Mouse (Mus musculus): ENCODE measurements around the gene Klhl7. TPM values are rescaled to one million over a fixed set of nuclear protein-coding genes. Genes with fewer than 3 reads are reported as not detected.

The Klhl7 gene
- polyA plus RNA-seq, 1 experiment from 2014 or later: 46.4 TPM

DNA sequence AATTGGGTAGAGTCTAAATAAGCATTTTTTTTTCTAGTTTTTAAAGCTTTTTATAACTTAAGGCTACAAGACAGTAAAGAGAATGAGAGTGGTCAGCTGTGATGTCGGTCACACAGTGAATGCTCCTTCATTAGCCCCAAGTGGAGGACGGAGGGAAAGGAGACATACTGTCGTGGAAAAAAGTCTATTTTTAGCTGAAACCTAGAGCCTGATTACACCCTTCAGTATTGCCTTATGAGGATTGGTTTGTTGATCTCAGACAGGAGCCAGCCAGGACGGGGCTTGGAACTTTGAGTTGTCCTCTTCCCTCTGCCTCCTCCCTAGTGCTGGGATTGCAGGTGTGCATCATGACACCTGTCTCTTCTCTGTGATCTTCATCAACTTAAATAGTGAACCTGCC lies 26.6 kb downstream of the Klhl7 start:
- H3K9me3 ChIP-seq (ENCODE audit: control insufficient read depth, low read length): no peaks in the 10 kb centered on the region
- H3K9ac ChIP-seq (ENCODE audit: low read depth, low read length): no peak overlapping the region
- WGBS: 83% methylated on average over 4 of the region's 4 CpGs
- H3K4me2 ChIP-seq (replicated peaks; ENCODE audit: low read depth, low read length): no peak overlapping the region
- no peaks in the 10 kb centered on the region for H3K4me1 ChIP-seq (ENCODE audit: control insufficient read depth, insufficient read depth, low read length)
- no peaks in the 10 kb centered on the region for H3K36me3 ChIP-seq (ENCODE audit: control insufficient read depth, insufficient read depth, low read length)
- no peaks in the 10 kb centered on the region for H3K27me3 ChIP-seq (ENCODE audit: control insufficient read depth, insufficient read depth, low read length)
- H3K27ac ChIP-seq (ENCODE audit: low read depth, low read length): no peak overlapping the region
- ATAC-seq (ENCODE audit: low FRiP score, low TSS enrichment): no peak
- no peak overlapping the region for H3K4me3 ChIP-seq (ENCODE audit: low read length)

DNA sequence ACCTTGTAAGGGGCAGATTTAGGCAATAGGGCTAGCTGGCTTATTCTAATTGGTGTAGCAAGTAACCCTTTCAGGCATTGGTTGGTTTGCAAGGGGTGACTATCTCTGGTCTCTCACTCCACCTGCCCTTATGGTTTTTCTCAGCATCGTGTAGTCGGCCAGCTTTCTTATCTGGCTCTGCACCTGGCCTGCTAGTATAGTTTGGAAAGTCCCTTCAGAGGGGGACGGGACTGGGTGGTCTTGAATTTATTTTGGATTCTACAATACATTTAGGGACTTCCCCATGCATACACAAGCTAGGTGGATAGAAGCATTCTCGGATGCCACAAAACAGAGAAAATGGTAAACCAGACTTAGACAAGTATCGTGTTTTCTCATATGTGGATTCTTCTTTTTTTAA lies 46.6 kb downstream of the Klhl7 start:
- no peaks in the 10 kb centered on the region for H3K4me1 ChIP-seq (ENCODE audit: control insufficient read depth, insufficient read depth, low read length)
- ATAC-seq (ENCODE audit: low FRiP score, low TSS enrichment): no peak
- no peak overlapping the region for H3K27ac ChIP-seq (ENCODE audit: low read depth, low read length)
- peaks cover 47% of the 10 kb centered on the region for H3K36me3 ChIP-seq (ENCODE audit: control insufficient read depth, insufficient read depth, low read length)
- 94% methylated on average over 5 of the region's 5 CpGs for WGBS
- H3K9ac ChIP-seq (ENCODE audit: low read depth, low read length): no peak overlapping the region
- H3K4me2 ChIP-seq (replicated peaks; ENCODE audit: low read depth, low read length): no peak overlapping the region
- H3K9me3 ChIP-seq (ENCODE audit: control insufficient read depth, low read length): no peaks in the 10 kb centered on the region
- no peak overlapping the region for H3K4me3 ChIP-seq (ENCODE audit: low read length)
- no peaks in the 10 kb centered on the region for H3K27me3 ChIP-seq (ENCODE audit: control insufficient read depth, insufficient read depth, low read length)

DNA sequence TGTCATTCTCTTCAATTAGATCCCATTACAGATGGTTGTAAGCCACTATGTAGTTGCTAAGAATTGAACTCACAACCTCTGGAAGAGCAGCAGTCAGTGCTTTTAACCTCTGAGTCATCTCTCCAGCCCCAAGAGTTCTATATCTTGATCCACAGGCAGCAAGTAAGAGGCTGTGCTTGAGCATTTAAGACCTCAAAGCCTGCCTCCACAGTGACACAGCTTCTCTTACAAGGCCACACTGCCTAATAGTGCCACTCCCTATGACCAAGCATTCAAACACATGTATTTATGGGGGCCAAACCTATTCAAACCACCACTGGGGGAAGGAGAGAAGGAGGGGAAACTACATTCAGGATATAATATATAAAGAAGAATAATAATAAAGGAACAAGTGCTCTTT lies 51.8 kb downstream of the Klhl7 start:
- Histone ChIP-seq H3K36me3 (ENCODE audit: control insufficient read depth, insufficient read depth, low read length) (peaks cover 17% of the 10 kb centered on the region; the same call in 1 of the 2 replicates), H3K9ac (ENCODE audit: low read depth, low read length) (no peak overlapping the region), H3K27me3 (ENCODE audit: control insufficient read depth, insufficient read depth, low read length) (no peaks in the 10 kb centered on the region), H3K27ac (ENCODE audit: low read depth, low read length) (no peak overlapping the region), H3K9me3 (ENCODE audit: control insufficient read depth, low read length) (no peaks in the 10 kb centered on the region), H3K4me2 (replicated peaks; ENCODE audit: low read depth, low read length) (no peak overlapping the region), H3K4me1 (ENCODE audit: control insufficient read depth, insufficient read depth, low read length) (no peaks in the 10 kb centered on the region), H3K4me3 (ENCODE audit: low read length) (no peak overlapping the region)
- no peak for ATAC-seq (ENCODE audit: low FRiP score, low TSS enrichment)

DNA sequence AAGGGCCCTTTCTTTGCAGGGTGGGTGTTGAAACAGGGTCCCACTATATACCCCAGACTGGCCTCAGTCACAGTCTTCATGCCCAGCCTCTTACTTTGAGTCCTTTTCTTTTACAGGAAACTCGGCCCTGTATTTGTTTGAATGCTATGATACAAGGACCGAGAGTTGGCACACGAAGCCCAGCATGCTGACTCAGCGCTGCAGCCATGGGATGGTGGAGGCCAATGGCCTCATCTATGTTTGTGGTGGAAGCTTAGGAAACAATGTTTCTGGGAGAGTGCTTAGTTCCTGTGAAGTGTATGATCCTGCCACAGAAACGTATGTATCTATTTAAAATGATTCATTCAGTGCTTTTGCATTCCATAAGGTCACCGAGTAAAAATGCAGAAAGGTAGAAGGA lies 56.4 kb downstream of the Klhl7 start:
- ATAC-seq (ENCODE audit: low FRiP score, low TSS enrichment): no peak
- Histone ChIP-seq H3K27me3 (ENCODE audit: control insufficient read depth, insufficient read depth, low read length) (no peaks in the 10 kb centered on the region), H3K4me1 (ENCODE audit: control insufficient read depth, insufficient read depth, low read length) (no peaks in the 10 kb centered on the region), H3K4me2 (replicated peaks; ENCODE audit: low read depth, low read length) (no peak overlapping the region), H3K27ac (ENCODE audit: low read depth, low read length) (no peak overlapping the region), H3K4me3 (ENCODE audit: low read length) (no peak overlapping the region), H3K36me3 (ENCODE audit: control insufficient read depth, insufficient read depth, low read length) (peaks cover 17% of the 10 kb centered on the region; the same call in 1 of the 2 replicates), H3K9ac (ENCODE audit: low read depth, low read length) (no peak overlapping the region), H3K9me3 (ENCODE audit: control insufficient read depth, low read length) (no peaks in the 10 kb centered on the region)
- 92% methylated on average over 6 of the region's 6 CpGs for WGBS

DNA sequence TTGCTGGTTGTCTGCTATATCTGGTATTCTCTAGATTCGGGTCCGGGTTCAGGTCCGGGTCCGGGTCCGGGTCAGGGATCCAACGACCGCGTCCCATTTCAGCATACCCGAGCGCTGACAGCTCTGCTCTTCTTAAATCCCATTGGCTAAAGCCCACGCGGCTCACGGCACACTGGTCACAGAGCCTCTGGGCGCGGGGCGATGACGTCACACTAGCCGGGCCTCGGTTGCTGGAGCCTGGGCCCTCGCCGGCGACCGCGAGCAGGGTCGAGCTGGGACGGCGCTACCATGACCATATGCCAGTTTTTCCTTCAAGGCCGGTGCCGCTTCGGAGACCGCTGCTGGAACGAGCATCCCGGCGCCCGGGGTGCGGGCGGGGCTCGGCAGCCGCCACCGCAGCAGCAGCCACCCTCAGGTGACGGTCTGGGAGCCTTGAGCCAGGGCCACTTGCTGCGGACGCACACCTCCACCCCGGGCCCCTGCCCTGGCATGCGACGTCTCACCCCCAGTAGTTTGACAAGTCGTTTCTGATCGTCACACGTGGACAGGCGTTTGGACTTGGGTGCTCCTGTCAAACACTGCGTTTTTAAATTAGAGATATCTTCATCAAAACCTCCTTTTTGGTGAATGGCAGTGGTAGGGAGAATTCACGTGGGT lies 64.5 kb downstream of the Klhl7 start, which contains the start of gene Nupl2:
Nupl2 (plus strand) TSS at position 175 of the 657 bp plus-strand sequence.
- Histone ChIP-seq H3K4me3 (ENCODE audit: low read length) (peak within 1 kb of the TSS; percentile 89), H3K4me2 (replicated peaks; ENCODE audit: low read depth, low read length) (peak within 1 kb of the TSS; percentile 79), H3K9me3 (ENCODE audit: control insufficient read depth, low read length) (no peaks in the 10 kb centered on the region), H3K27ac (ENCODE audit: low read depth, low read length) (peak within 1 kb of the TSS; percentile 37; the same call in 1 of the 2 replicates), H3K36me3 (ENCODE audit: control insufficient read depth, insufficient read depth, low read length) (peaks cover 9% of the 10 kb centered on the region), H3K27me3 (ENCODE audit: control insufficient read depth, insufficient read depth, low read length) (no peaks in the 10 kb centered on the region), H3K4me1 (ENCODE audit: control insufficient read depth, insufficient read depth, low read length) (peaks cover 4% of the 10 kb centered on the region; the same call in 1 of the 2 replicates), H3K9ac (ENCODE audit: low read depth, low read length) (peak within 1 kb of the TSS; percentile 93)
- under 1% methylated on average over 52 of the region's 52 CpGs for WGBS
- ATAC-seq (ENCODE audit: low FRiP score, low TSS enrichment): peak; percentile 98

DNA sequence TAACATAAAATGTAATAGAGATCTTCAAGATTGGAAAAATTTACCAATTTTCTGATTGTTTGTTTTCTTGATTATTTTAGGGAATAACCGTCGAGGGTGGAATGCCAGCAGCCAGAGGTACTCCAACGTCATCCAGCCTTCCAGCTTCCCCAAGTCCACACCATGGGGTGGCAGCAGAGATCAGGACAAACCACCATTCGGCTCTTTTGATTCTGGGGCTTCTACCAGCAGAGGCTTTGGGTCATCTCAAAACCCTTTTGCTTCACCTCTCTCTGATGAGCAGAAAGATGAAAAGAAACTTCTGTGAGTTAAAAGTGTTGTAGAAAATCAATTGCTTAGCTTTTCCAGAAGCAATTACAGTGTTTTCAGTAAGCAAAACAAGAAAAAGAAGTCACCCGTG lies 66.9 kb downstream of the Klhl7 start:
- Histone ChIP-seq H3K9ac (ENCODE audit: low read depth, low read length) (no peak overlapping the region), H3K4me1 (ENCODE audit: control insufficient read depth, insufficient read depth, low read length) (peaks cover 4% of the 10 kb centered on the region; the same call in 1 of the 2 replicates), H3K27me3 (ENCODE audit: control insufficient read depth, insufficient read depth, low read length) (no peaks in the 10 kb centered on the region), H3K4me2 (replicated peaks; ENCODE audit: low read depth, low read length) (no peak overlapping the region), H3K9me3 (ENCODE audit: control insufficient read depth, low read length) (no peaks in the 10 kb centered on the region), H3K4me3 (ENCODE audit: low read length) (no peak overlapping the region), H3K27ac (ENCODE audit: low read depth, low read length) (no peak overlapping the region), H3K36me3 (ENCODE audit: control insufficient read depth, insufficient read depth, low read length) (peaks cover 14% of the 10 kb centered on the region)
- WGBS: 57% methylated on average over 5 of the region's 5 CpGs
- ATAC-seq (ENCODE audit: low FRiP score, low TSS enrichment): no peak

DNA sequence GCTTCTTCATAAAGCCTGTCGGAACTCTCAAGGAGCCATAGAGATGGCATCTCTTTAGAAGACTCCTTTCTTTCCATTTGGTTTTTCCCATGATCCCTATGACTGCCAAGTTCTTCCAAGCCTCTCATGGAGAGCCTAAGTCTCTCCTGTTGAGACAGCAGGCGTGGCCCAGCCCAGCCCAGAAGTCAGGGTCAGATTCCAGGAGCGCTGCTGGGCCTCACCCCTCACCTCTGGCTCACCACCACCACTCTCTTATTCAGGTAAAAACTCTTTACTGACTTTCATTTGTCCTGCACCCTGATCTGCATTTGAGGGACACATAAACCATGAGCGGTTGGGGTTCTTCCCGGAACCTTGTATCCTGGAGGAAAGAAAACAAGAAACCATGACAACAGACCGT lies 69.5 kb downstream of the Klhl7 start:
- no peaks in the 10 kb centered on the region for H3K27me3 ChIP-seq (ENCODE audit: control insufficient read depth, insufficient read depth, low read length)
- no peak overlapping the region for H3K4me3 ChIP-seq (ENCODE audit: low read length)
- no peak overlapping the region for H3K27ac ChIP-seq (ENCODE audit: low read depth, low read length)
- H3K4me1 ChIP-seq (ENCODE audit: control insufficient read depth, insufficient read depth, low read length): peaks cover 4% of the 10 kb centered on the region; the same call in 1 of the 2 replicates
- H3K4me2 ChIP-seq (replicated peaks; ENCODE audit: low read depth, low read length): no peak overlapping the region
- no peak overlapping the region for H3K9ac ChIP-seq (ENCODE audit: low read depth, low read length)
- 95% methylated on average over 6 of the region's 6 CpGs for WGBS
- no peak for ATAC-seq (ENCODE audit: low FRiP score, low TSS enrichment)
- H3K9me3 ChIP-seq (ENCODE audit: control insufficient read depth, low read length): no peaks in the 10 kb centered on the region
- peaks cover 21% of the 10 kb centered on the region for H3K36me3 ChIP-seq (ENCODE audit: control insufficient read depth, insufficient read depth, low read length)

DNA sequence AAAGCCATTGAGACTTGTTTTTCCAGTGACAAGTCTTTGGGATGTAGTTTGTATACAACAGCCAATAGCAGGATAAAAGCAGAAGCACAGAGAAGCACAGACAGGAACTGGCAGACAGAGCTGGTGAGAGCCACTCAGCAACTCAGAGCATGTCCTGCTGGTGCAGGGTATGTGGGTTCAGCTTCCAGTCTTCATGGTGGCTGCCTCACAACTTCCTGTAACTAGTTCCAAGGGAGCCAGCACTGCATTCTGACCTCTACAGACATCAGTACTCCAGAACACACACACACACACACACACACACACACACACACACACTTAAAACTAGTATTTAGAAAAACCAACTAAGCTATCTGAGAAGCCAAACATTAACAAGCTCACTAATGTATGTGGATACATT lies 71.7 kb downstream of the Klhl7 start:
- Histone ChIP-seq H3K36me3 (ENCODE audit: control insufficient read depth, insufficient read depth, low read length) (peaks cover 21% of the 10 kb centered on the region), H3K9me3 (ENCODE audit: control insufficient read depth, low read length) (no peaks in the 10 kb centered on the region), H3K4me2 (replicated peaks; ENCODE audit: low read depth, low read length) (no peak overlapping the region), H3K4me1 (ENCODE audit: control insufficient read depth, insufficient read depth, low read length) (no peaks in the 10 kb centered on the region), H3K27ac (ENCODE audit: low read depth, low read length) (no peak overlapping the region), H3K27me3 (ENCODE audit: control insufficient read depth, insufficient read depth, low read length) (no peaks in the 10 kb centered on the region), H3K4me3 (ENCODE audit: low read length) (no peak overlapping the region), H3K9ac (ENCODE audit: low read depth, low read length) (no peak overlapping the region)
- ATAC-seq (ENCODE audit: low FRiP score, low TSS enrichment): no peak

DNA sequence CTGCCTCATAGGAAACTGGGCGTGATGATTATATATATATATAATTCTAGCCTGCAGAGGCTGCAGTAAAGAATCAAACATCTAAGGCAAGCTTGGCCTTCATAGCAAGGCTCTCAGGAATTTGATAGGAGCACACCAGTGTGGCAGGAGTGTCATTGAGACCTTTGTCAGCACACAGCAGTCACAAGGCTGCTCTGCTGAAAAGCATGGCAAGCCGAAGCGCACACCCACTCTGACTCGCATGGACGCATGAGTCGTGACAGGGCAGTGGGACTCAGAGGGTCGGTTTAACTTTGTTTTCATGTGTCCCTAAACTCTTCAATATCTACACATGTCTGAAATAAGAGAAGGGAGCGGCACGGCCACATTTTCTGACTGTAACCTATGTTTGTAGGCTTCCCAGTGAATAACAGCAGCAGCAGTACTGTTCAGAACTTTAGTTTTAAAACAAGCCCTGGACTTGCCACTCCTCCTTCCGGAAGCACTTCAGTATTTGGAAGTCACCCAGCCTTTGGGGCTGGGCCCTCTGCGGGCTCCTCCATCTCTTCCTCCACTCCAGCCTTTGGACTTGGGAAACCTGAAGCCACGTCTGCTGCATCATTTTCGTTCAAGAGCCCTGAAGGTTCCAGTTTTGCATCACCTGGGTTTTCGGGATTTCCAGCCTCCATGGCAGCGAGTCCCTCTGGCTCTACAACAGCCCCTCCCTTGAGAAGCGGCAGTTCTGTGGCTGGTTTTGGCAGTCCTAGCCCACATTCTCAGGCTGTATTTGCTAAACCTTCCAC lies 81.3 kb downstream of the Klhl7 start:
- ATAC-seq (ENCODE audit: low FRiP score, low TSS enrichment): no peak
- Histone ChIP-seq H3K4me3 (ENCODE audit: low read length) (no peak overlapping the region), H3K9me3 (ENCODE audit: control insufficient read depth, low read length) (peaks cover 4% of the 10 kb centered on the region; the same call in 1 of the 2 replicates), H3K4me2 (replicated peaks; ENCODE audit: low read depth, low read length) (no peak overlapping the region), H3K27me3 (ENCODE audit: control insufficient read depth, insufficient read depth, low read length) (no peaks in the 10 kb centered on the region), H3K4me1 (ENCODE audit: control insufficient read depth, insufficient read depth, low read length) (no peaks in the 10 kb centered on the region), H3K36me3 (ENCODE audit: control insufficient read depth, insufficient read depth, low read length) (peaks cover 43% of the 10 kb centered on the region), H3K27ac (ENCODE audit: low read depth, low read length) (no peak overlapping the region), H3K9ac (ENCODE audit: low read depth, low read length) (no peak overlapping the region)
- 91% methylated on average over 16 of the region's 16 CpGs for WGBS

All from kidney, embryonic 14.5 days (tissue).